Comparison of ENCODE assay signal across 32 mouse cellular contexts in the genomic region with DNA sequence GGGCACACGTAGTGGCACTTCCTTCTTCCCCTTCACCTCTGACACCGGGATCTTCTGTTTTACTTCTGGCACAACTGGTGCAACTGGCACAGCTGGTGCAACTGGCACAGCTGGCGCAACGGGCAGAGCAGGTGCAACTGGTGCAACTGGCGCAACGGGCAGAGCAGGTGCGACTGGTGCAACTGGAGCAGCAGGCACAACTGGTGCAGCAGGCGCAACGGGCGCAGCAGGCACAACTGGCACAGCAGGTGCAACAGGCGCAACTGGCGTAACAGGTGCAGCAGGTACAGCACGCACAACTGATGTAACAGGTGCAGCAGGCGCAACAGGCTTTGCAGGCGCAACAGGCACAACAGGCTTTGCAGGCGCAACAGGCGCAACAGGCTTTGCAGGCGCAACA. TPM values are rescaled to one million over a fixed set of nuclear protein-coding genes. Genes with fewer than 3 reads are reported as not detected.
DNase-seq lines count a peak whose midpoint lies in the region; ATAC-seq and TF ChIP-seq lines count a peak whose summit lies in the region.
"Had no signal": no experiment of that assay in that cellular context is flagged by ENCODE, and none has a peak within 500 bp of the region (broad histone marks: within the 10 kb centered on the region; RNA-seq: fewer than 3 reads in every experiment).

No protein-coding gene starts in this region.

- peak overlapping the region; percentile 72 for H3K4me3 ChIP-seq in megakaryocyte, embryonic 14.5 days (replicated peaks)
- peak overlapping the region; percentile 40 for H3K4me3 ChIP-seq in small intestine, adult 2 months (ENCODE audit: low read depth, low read length)
- no peak overlapping the region for H3K4me3 ChIP-seq in forebrain, embryonic 13.5 days
- H3K4me3 ChIP-seq: embryonic facial prominence, embryonic 13.5 days; embryonic facial prominence, embryonic 15.5 days; erythroblast, embryonic 14.5 days; forebrain, embryonic 12.5 days; forebrain, embryonic 15.5 days had no signal

- no peak for ATAC-seq in megakaryocyte, adult 5-6 weeks (ENCODE audit: poor library complexity, severe bottlenecking)
- ATAC-seq in granulocyte monocyte progenitor cell, adult 5-6 weeks (replicated peaks; ENCODE audit: poor library complexity, severe bottlenecking): peak; percentile 25; the same call in 1 of the 2 replicates
- ATAC-seq in forebrain, embryonic 13.5 days: no peak
- ATAC-seq: activated CD4-positive, CD25-positive, alpha-beta regulatory T cell, adult 4 months; CD4-positive, CD25-positive, alpha-beta regulatory T cell, adult 4 months; forebrain, embryonic 15.5 days; forebrain, postnatal 0 days; Patski had no signal

- no peak for TF ChIP-seq POLR2A in brain, embryonic 14.5 days (IDR thresholded peaks at IDR 0.05; ENCODE audit: borderline replicate concordance, extremely low read depth, insufficient read depth, insufficient read length, poor library complexity, severe bottlenecking)
- no peak for TF ChIP-seq POLR2A in small intestine, adult 2 months (IDR thresholded peaks at IDR 0.05; ENCODE audit: low read depth, low read length)

- no peak for TF ChIP-seq CTCF in brain, embryonic 14.5 days (IDR thresholded peaks at IDR 0.05; ENCODE audit: borderline replicate concordance, extremely low read depth, insufficient read depth, insufficient read length)
- no peak for TF ChIP-seq CTCF in small intestine, adult 2 months (IDR thresholded peaks at IDR 0.05; ENCODE audit: extremely low read depth, insufficient read length, insufficient replicate concordance, low read depth, low read length)

- H3K36me3 ChIP-seq in megakaryocyte, embryonic 14.5 days (replicated peaks; ENCODE audit: low read length): no peaks in the 10 kb centered on the region
- no peaks in the 10 kb centered on the region for H3K36me3 ChIP-seq in small intestine, adult 2 months (ENCODE audit: control insufficient read depth, insufficient read depth, low read length)
- no peaks in the 10 kb centered on the region for H3K36me3 ChIP-seq in forebrain, embryonic 13.5 days (ENCODE audit: poor library complexity, severe bottlenecking)
- H3K36me3 ChIP-seq: embryonic facial prominence, embryonic 13.5 days; embryonic facial prominence, embryonic 15.5 days; forebrain, embryonic 12.5 days; forebrain, embryonic 15.5 days had no signal

- H3K4me1 ChIP-seq in megakaryocyte, embryonic 14.5 days: peaks cover 12% of the 10 kb centered on the region
- H3K4me1 ChIP-seq in small intestine, adult 2 months (ENCODE audit: control insufficient read depth, insufficient read depth, insufficient read length, low read length): 0 out of 2 replicates have a peak, but pooled peaks cover 3% of the 10 kb centered on the region
- no peaks in the 10 kb centered on the region for H3K4me1 ChIP-seq in forebrain, embryonic 13.5 days
- H3K4me1 ChIP-seq: embryonic facial prominence, embryonic 13.5 days; embryonic facial prominence, embryonic 15.5 days; forebrain, embryonic 12.5 days; forebrain, embryonic 15.5 days had no signal

- H3K27me3 ChIP-seq in megakaryocyte, embryonic 14.5 days (replicated peaks): peaks cover 6% of the 10 kb centered on the region
- H3K27me3 ChIP-seq in small intestine, adult 2 months (ENCODE audit: control insufficient read depth, insufficient read depth, low read length): no peaks in the 10 kb centered on the region
- H3K27me3 ChIP-seq in forebrain, embryonic 13.5 days: no peaks in the 10 kb centered on the region
- H3K27me3 ChIP-seq: CH12.LX; embryonic facial prominence, embryonic 15.5 days; forebrain, embryonic 12.5 days; forebrain, embryonic 15.5 days had no signal

- no peak overlapping the region for H3K27ac ChIP-seq in small intestine, adult 2 months (ENCODE audit: insufficient read depth, low read depth, low read length)
- H3K27ac ChIP-seq in forebrain, embryonic 13.5 days: no peak overlapping the region
- H3K27ac ChIP-seq: embryonic facial prominence, embryonic 13.5 days; embryonic facial prominence, embryonic 15.5 days; forebrain, embryonic 12.5 days; forebrain, embryonic 15.5 days had no signal

- 84% methylated on average over 18 of the region's 18 CpGs for WGBS in small intestine, adult 2 months
- 76% methylated on average over 18 of the region's 18 CpGs for WGBS in forebrain, embryonic 13.5 days

- no peaks in the 10 kb centered on the region; the same call in 1 of the 2 replicates for H3K9me3 ChIP-seq in megakaryocyte, embryonic 14.5 days
- H3K9me3 ChIP-seq in forebrain, embryonic 13.5 days (replicated peaks): no peaks in the 10 kb centered on the region
- H3K9me3 ChIP-seq: embryonic facial prominence, embryonic 13.5 days; embryonic facial prominence, embryonic 15.5 days; forebrain, embryonic 12.5 days; forebrain, embryonic 15.5 days; G1E had no signal

- H3K9ac ChIP-seq in forebrain, embryonic 13.5 days: no peak overlapping the region
- H3K9ac ChIP-seq: embryonic facial prominence, embryonic 13.5 days; embryonic facial prominence, embryonic 15.5 days; forebrain, embryonic 12.5 days; forebrain, embryonic 15.5 days; forebrain, postnatal 0 days had no signal

- DNase-seq in brain, embryonic 14.5 days (ENCODE audit: low read depth): peak; percentile 0
- no peak for DNase-seq in adrenal gland, adult 18-20 months (ENCODE audit: low spot score in 2 of 2)
- DNase-seq in cerebellum, adult 11 months: no peak
- DNase-seq: adrenal gland, adult 2 months; adrenal gland, postnatal 10 days; adrenal gland, postnatal 25 days; B cell, adult 2 months; cerebellum, adult 18-20 months; cerebellum, adult 8-10 months; cerebellum, adult 9-11 months; cerebellum, postnatal 14 days; cerebellum, postnatal 36 days; embryo, embryonic 11 days; forebrain, postnatal 0 days had no signal

- no peak overlapping the region for H3K4me2 ChIP-seq in forebrain, embryonic 13.5 days
- H3K4me2 ChIP-seq: embryonic facial prominence, embryonic 13.5 days; embryonic facial prominence, embryonic 15.5 days; forebrain, embryonic 12.5 days; forebrain, embryonic 15.5 days had no signal

RNA-seq across cellular contexts. Expression of a gene that starts 5.5 kb away (rescaled TPM):
- not detected in 2 replicates for polyA plus RNA-seq in megakaryocyte, embryonic 14.5 days (2012; ENCODE audit: insufficient read depth, low replicate concordance)
- total RNA-seq in megakaryocyte, adult 5-6 weeks (2015): not detected in 2 replicates
- not detected in 2 replicates for total RNA-seq in megakaryocyte, adult 5-6 weeks (2017)
- polyA plus RNA-seq in brain, embryonic 14.5 days (2012; rRNA removed): 0.14 and 0.46 TPM in 2 replicates
- total RNA-seq in granulocyte monocyte progenitor cell, adult 5-6 weeks (2014; fragmentation: Nextera tagmentation): not detected in 2 replicates
- not detected in 2 replicates for total RNA-seq in granulocyte monocyte progenitor cell, adult 5-6 weeks (2017)
- not detected in 2 replicates for polyA plus RNA-seq in small intestine, adult 2 months (2012; rRNA removed)
- total RNA-seq in adrenal gland, adult 18-20 months (2021): not detected
- polyA plus RNA-seq in forebrain, embryonic 13.5 days (2015; fragmentation: Nextera tagmentation; extraction: Ambion mirVana): 0.13 and 0.27 TPM in 2 replicates
- total RNA-seq: adrenal gland, adult 2 months; adrenal gland, postnatal 10 days; adrenal gland, postnatal 25 days; adrenal gland, postnatal 4 days; CH12.LX; common myeloid progenitor, adult 5-6 weeks; G1E had no signal
- polyA plus RNA-seq: adrenal gland, adult 2 months; embryonic facial prominence, embryonic 11.5 days; embryonic facial prominence, embryonic 13.5 days; erythroblast, embryonic 14.5 days; G1E; Patski had no signal

RNA-seq across cellular contexts. Expression of a gene that starts 27.8 kb away (rescaled TPM):
- polyA plus RNA-seq in megakaryocyte, embryonic 14.5 days (2012; ENCODE audit: insufficient read depth, low replicate concordance): 38.5 and 272 TPM in 2 replicates
- total RNA-seq in megakaryocyte, adult 5-6 weeks (2015): 203 and 221 TPM in 2 replicates
- 123 and 131 TPM in 2 replicates for total RNA-seq in megakaryocyte, adult 5-6 weeks (2017)
- polyA plus RNA-seq in brain, embryonic 14.5 days (2012; rRNA removed): 363 and 455 TPM in 2 replicates
- 227 and 528 TPM in 2 replicates for total RNA-seq in granulocyte monocyte progenitor cell, adult 5-6 weeks (2014; fragmentation: Nextera tagmentation)
- total RNA-seq in granulocyte monocyte progenitor cell, adult 5-6 weeks (2017): 90.1 and 112 TPM in 2 replicates
- 194 and 230 TPM in 2 replicates for polyA plus RNA-seq in small intestine, adult 2 months (2012; rRNA removed)
- 100 to 1,000 TPM; 442 to 644 TPM for total RNA-seq in adrenal gland, adult 18-20 months (2021)
- polyA plus RNA-seq in forebrain, embryonic 13.5 days (2015; fragmentation: Nextera tagmentation; extraction: Ambion mirVana): 499 and 510 TPM in 2 replicates

RNA-seq across cellular contexts. Expression of a gene that starts 27.9 kb away (rescaled TPM):
- 3.0 TPM in 1 of 2 replicates, not detected in the other for polyA plus RNA-seq in megakaryocyte, embryonic 14.5 days (2012; ENCODE audit: insufficient read depth, low replicate concordance)
- 6.4 and 6.5 TPM in 2 replicates for total RNA-seq in megakaryocyte, adult 5-6 weeks (2015)
- 2.8 and 4.5 TPM in 2 replicates for total RNA-seq in megakaryocyte, adult 5-6 weeks (2017)
- 8.3 and 10.6 TPM in 2 replicates for polyA plus RNA-seq in brain, embryonic 14.5 days (2012; rRNA removed)
- total RNA-seq in granulocyte monocyte progenitor cell, adult 5-6 weeks (2014; fragmentation: Nextera tagmentation): 0.73 and 5.8 TPM in 2 replicates
- total RNA-seq in granulocyte monocyte progenitor cell, adult 5-6 weeks (2017): 2.9 and 3.8 TPM in 2 replicates
- 0.99 and 1.6 TPM in 2 replicates for polyA plus RNA-seq in small intestine, adult 2 months (2012; rRNA removed)
- 1 to 10 TPM; 3.0 to 3.5 TPM for total RNA-seq in adrenal gland, adult 18-20 months (2021)
- 13.6 and 14.4 TPM in 2 replicates for polyA plus RNA-seq in forebrain, embryonic 13.5 days (2015; fragmentation: Nextera tagmentation; extraction: Ambion mirVana)

RNA-seq across cellular contexts. Expression of a gene that starts 36.5 kb away (rescaled TPM):
- polyA plus RNA-seq in megakaryocyte, embryonic 14.5 days (2012; ENCODE audit: insufficient read depth, low replicate concordance): 3.7 and 10.4 TPM in 2 replicates
- total RNA-seq in megakaryocyte, adult 5-6 weeks (2015): 16.9 and 18.5 TPM in 2 replicates
- total RNA-seq in megakaryocyte, adult 5-6 weeks (2017): 30.5 and 37.4 TPM in 2 replicates
- 6.8 and 14.4 TPM in 2 replicates for polyA plus RNA-seq in brain, embryonic 14.5 days (2012; rRNA removed)
- total RNA-seq in granulocyte monocyte progenitor cell, adult 5-6 weeks (2014; fragmentation: Nextera tagmentation): 11.0 and 15.8 TPM in 2 replicates
- total RNA-seq in granulocyte monocyte progenitor cell, adult 5-6 weeks (2017): 16.3 and 65.0 TPM in 2 replicates
- polyA plus RNA-seq in small intestine, adult 2 months (2012; rRNA removed): 0.47 and 1.1 TPM in 2 replicates
- 10 to 100 TPM; 10.8 to 15.1 TPM for total RNA-seq in adrenal gland, adult 18-20 months (2021)
- 19.0 and 22.0 TPM in 2 replicates for polyA plus RNA-seq in forebrain, embryonic 13.5 days (2015; fragmentation: Nextera tagmentation; extraction: Ambion mirVana)

RNA-seq across cellular contexts. Expression of a gene that starts 47.7 kb away (rescaled TPM):
- polyA plus RNA-seq in megakaryocyte, embryonic 14.5 days (2012; ENCODE audit: insufficient read depth, low replicate concordance): not detected in 2 replicates
- total RNA-seq in megakaryocyte, adult 5-6 weeks (2015): not detected in 2 replicates
- total RNA-seq in megakaryocyte, adult 5-6 weeks (2017): not detected in 2 replicates
- polyA plus RNA-seq in brain, embryonic 14.5 days (2012; rRNA removed): not detected in 2 replicates
- total RNA-seq in granulocyte monocyte progenitor cell, adult 5-6 weeks (2014; fragmentation: Nextera tagmentation): not detected in 2 replicates
- total RNA-seq in granulocyte monocyte progenitor cell, adult 5-6 weeks (2017): not detected in 2 replicates
- not detected in 2 replicates for polyA plus RNA-seq in small intestine, adult 2 months (2012; rRNA removed)
- total RNA-seq in adrenal gland, adult 18-20 months (2021): not detected
- polyA plus RNA-seq in forebrain, embryonic 13.5 days (2015; fragmentation: Nextera tagmentation; extraction: Ambion mirVana): not detected in 2 replicates
- total RNA-seq: adrenal gland, adult 2 months; adrenal gland, postnatal 10 days; adrenal gland, postnatal 25 days; adrenal gland, postnatal 4 days; CH12.LX; common myeloid progenitor, adult 5-6 weeks; forebrain, postnatal 0 days; G1E had no signal
- polyA plus RNA-seq: activated CD4-positive, CD25-positive, alpha-beta regulatory T cell, adult 4 months; adrenal gland, adult 2 months; CD4-positive, CD25-positive, alpha-beta regulatory T cell, adult 4 months; embryonic facial prominence, embryonic 11.5 days; embryonic facial prominence, embryonic 13.5 days; embryonic facial prominence, embryonic 15.5 days; erythroblast, embryonic 14.5 days; forebrain, embryonic 12.5 days; forebrain, embryonic 15.5 days; forebrain, postnatal 0 days; G1E; Patski had no signal
